Mouse (Mus musculus) kidney, adult 2 months (tissue): ENCODE measurements around the gene Fgf9. TPM values are rescaled to one million over a fixed set of nuclear protein-coding genes. Genes with fewer than 3 reads are reported as not detected.

Experiments
- DNase-seq: peaks from one replicate; pipeline ENCODE4 v3.0.0; 2021
- H3K27ac ChIP-seq: fragments of 200-500 bp; 2 replicates; pipeline ENCODE4 v1.5.1; 2012; ENCODE audit warnings: low read depth, low read length, control low read depth, inconsistent platforms; ENCODE audit not compliant: insufficient read depth
- H3K27me3 ChIP-seq: fragments of 200-500 bp; replicated peaks from 2 replicates; pipeline ENCODE4 v1.6.1; 2012; ENCODE audit warnings: mild to moderate bottlenecking, moderate library complexity, low read length, inconsistent platforms; ENCODE audit not compliant: control insufficient read depth, insufficient read depth
- H3K36me3 ChIP-seq: fragments of 200-500 bp; 2 replicates; pipeline ENCODE4 v1.6.1; 2012; ENCODE audit warnings: mild to moderate bottlenecking, moderate library complexity, low read length, inconsistent platforms; ENCODE audit not compliant: control insufficient read depth, insufficient read depth
- H3K4me1 ChIP-seq: fragments of 200-500 bp; 2 replicates; pipeline ENCODE4 v1.6.1; 2011; ENCODE audit warnings: low read length; ENCODE audit not compliant: control insufficient read depth, insufficient read depth
- H3K4me3 ChIP-seq: fragments of 200-500 bp; 2 replicates; pipeline ENCODE4 v1.5.1; 2011; ENCODE audit warnings: mild to moderate bottlenecking, low read depth, low read length, control low read depth; ENCODE audit not compliant: insufficient read depth
- CTCF ChIP-seq: fragments of 200-500 bp; conservative IDR thresholded peaks from 2 replicates; pipeline ENCODE4 v1.5.1; 2011; ENCODE audit warnings: low read depth, mild to moderate bottlenecking, control low read depth, low read length, moderate library complexity, mixed read lengths; ENCODE audit not compliant: insufficient read depth, insufficient read length
- POLR2A ChIP-seq: fragments of 200-500 bp; IDR thresholded peaks from one replicate; pipeline ENCODE4 v1.6.1; 2011; ENCODE audit warnings: low read depth, low read length, control low read depth
- WGBS: fragments of 180-500 bp; shearing (Covaris S2); methylation state at CpG from one replicate; pipeline ENCODE4 v1.1.7; 2018; 5-methylcytosine and 5-hydroxymethylcytosine counted together
- polyA plus RNA-seq: library from polyadenylated mRNA; depleted of rRNA; stranded (reverse); fragments of >200 nt; gene quantifications from 2 replicates; pipeline ENCODE4 v1.2.3, GENCODE M21; 2012; rRNA removed

Gene Fgf9
- polyA plus RNA-seq, 1 experiment: 7.1 TPM

DNA sequence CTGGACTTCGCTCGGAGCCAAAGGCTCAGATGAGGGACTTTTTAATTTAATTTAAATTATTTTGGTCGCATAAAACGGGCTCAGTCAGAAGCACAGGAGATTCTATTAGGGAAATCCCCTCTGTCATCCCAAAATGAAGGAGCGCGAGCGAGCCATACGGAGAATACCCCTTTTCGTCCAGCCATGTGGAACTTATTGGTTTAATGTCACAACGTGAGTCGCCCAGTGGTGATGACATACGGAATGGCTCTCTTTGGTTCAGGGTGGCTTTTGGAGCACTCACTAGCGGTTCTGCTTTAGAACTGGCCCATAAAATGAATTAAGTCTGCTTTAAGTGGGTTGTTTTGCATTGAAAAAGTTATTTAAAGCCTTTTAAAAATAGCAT, 80.1 kb downstream of the Fgf9 start:
- no peak overlapping the region for H3K4me3 ChIP-seq

DNA sequence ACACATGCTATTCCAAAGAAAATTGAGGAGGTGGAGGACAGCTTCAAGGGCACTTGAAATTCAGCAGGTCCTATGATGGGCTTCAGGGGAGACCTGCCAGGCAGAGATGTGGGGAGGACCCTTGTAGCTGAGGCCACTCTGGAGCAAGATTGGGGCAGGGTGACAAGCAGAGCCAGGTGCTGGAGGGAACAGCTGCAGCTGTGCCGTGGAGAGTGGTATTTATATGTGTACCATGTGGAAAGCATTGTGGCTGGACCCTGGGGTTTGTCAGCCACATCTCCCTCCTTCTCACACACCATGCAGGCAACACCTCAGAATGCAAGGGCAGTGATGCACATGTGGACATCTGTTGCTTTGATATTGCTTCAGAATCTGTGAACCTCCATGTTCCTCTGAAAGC, 81.8 kb downstream of the Fgf9 start:
- H3K4me3 ChIP-seq: no peak overlapping the region
- no peak overlapping the region for H3K27ac ChIP-seq
- no peak for DNase-seq
- H3K4me1 ChIP-seq: no peaks in the 10 kb centered on the region
- H3K36me3 ChIP-seq: no peaks in the 10 kb centered on the region
- WGBS: 77% methylated on average over 1 of the region's 1 CpGs
- H3K27me3 ChIP-seq: no peaks in the 10 kb centered on the region
- TF ChIP-seq CTCF (no peak), POLR2A (no peak)

More for the DNA sequence above, 80.1 kb downstream of the Fgf9 start:
- Histone ChIP-seq H3K27ac (peak overlapping the region; percentile 53; the same call in 1 of the 2 replicates), H3K4me1 (no peaks in the 10 kb centered on the region), H3K27me3 (no peaks in the 10 kb centered on the region), H3K36me3 (no peaks in the 10 kb centered on the region)
- DNase-seq: no peak
- TF ChIP-seq CTCF (no peak), POLR2A (no peak)
- 47% methylated on average over 13 of the region's 13 CpGs for WGBS

GRCm38 (mm10) chr14:58153470-58154416, 83.4 kb downstream of the Fgf9 start:
- H3K27ac ChIP-seq: peak overlapping the region; percentile 10; the same call in 1 of the 2 replicates
- WGBS: 48% methylated on average over 15 of the region's 15 CpGs
- peak; percentile 51 for DNase-seq
- TF ChIP-seq POLR2A: no peak
- no peak for TF ChIP-seq CTCF
- no peaks in the 10 kb centered on the region for H3K36me3 ChIP-seq
- no peaks in the 10 kb centered on the region for H3K4me1 ChIP-seq
- no peak overlapping the region for H3K4me3 ChIP-seq
- no peaks in the 10 kb centered on the region for H3K27me3 ChIP-seq

GRCm38 (mm10) chr14:58160624-58161023, 90.3 kb downstream of the Fgf9 start:
- 81% methylated on average over 1 of the region's 1 CpGs for WGBS

More at GRCm38 (mm10) chr14:58160624-58161023, 90.3 kb downstream of the Fgf9 start:
- Histone ChIP-seq H3K27me3 (no peaks in the 10 kb centered on the region), H3K27ac (no peak overlapping the region), H3K4me3 (no peak overlapping the region), H3K36me3 (no peaks in the 10 kb centered on the region), H3K4me1 (no peaks in the 10 kb centered on the region)
- DNase-seq: no peak
- no peak for TF ChIP-seq POLR2A
- no peak for TF ChIP-seq CTCF

Other genes starting within 250 kb of the Fgf9 start
- gene Ska3, start 244.4 kb upstream of the Fgf9 start, polyA plus RNA-seq: 0.09 and 0.15 TPM in 2 replicates
- gene Mrpl57, start 244.3 kb upstream of the Fgf9 start, polyA plus RNA-seq: 72.7 and 81.0 TPM in 2 replicates
- gene Zdhhc20, start 180.3 kb upstream of the Fgf9 start, polyA plus RNA-seq: 2.6 and 3.7 TPM in 2 replicates
- 20.8 and 24.8 TPM in 2 replicates for gene Micu2, start 71.3 kb upstream of the Fgf9 start, polyA plus RNA-seq